Mouse (Mus musculus) left cerebral cortex, postnatal 25 days (tissue): Measurements from ENCODE around the gene Kif26a. TPM values are rescaled to one million over a fixed set of nuclear protein-coding genes. Genes with fewer than 3 reads are reported as not detected.

Experiments
- DNase-seq, 2 experiments: peaks; one replicate each; pipeline ENCODE4 v3.0.0; 2022; ENCODE audit warnings: low spot score in 2 of 2, mixed read lengths in 1 of 2
- intact Hi-C: fragments of 180-260 bp; cut with DNase I; formaldehyde crosslinking; loops from one replicate; pipeline ENCODE4 v1.15.1; 2025
- microRNA-seq, 2 experiments: library from miRNA; unstranded; fragments of <30 nt; microRNA quantifications; one replicate each; pipeline ENCODE4 v1.2.0; 2022
- total RNA-seq, 2 experiments: library from RNA; stranded (reverse); gene quantifications; 2 replicates each; pipeline ENCODE4 v1.2.3; 2021

Gene Kif26a
- total RNA-seq, 2 experiments from 2014 or later: 4.6 to 4.8 TPM

GRCm38 (mm10) chr12:112199363-112199762 lies 53.4 kb downstream of the Kif26a start:
- intact Hi-C loops: no loop called here
- no peak for DNase-seq

- no peak for DNase-seq
- intact Hi-C loops: no loop called here
These were observed 54.0 kb downstream of the Kif26a start for GRCm38 (mm10) chr12:112200045-112200444.

DNA sequence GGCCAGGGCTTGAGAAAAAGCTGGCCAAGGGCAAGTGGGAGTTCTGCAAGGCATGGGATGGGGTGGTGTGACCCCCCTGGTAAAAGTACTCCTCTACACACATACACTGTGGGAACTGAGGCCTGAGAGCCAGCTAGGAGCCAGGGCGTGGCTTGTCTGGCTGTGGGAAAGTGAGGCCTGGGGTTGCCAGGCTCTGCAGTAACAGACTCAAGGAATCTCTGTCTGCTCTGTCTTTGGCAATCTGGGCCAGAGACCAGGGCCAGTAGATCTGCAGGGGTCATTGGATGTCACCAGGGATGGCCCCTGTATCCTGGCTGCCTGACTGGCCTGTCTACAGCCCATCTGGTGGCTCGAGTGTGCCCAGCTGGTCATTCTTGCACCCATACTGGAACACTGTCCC lies 61.2 kb downstream of the Kif26a start:
- no peak for DNase-seq
- intact Hi-C loops: no loop called here

DNA sequence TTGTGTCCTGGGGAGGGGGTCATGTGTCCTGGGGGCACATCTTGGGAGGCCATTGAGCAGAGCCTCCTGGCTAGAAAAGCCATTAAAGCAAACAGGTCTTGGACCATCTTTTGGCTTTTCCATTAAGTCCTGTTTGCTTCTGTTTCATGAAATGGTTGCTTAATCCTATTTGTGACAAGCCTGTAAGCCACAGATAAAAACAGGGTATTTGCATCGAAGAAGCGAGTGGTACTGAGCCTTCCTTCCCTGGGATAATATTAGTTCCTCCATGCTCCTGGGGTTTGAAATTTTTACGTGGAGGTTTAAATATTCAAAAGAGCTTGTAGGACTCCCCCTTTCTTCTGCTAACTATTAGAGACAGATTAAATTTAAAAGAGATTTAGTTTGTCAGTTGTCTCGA lies 61.7 kb downstream of the Kif26a start:
- DNase-seq: no peak
- intact Hi-C loops: no loop called here

DNA sequence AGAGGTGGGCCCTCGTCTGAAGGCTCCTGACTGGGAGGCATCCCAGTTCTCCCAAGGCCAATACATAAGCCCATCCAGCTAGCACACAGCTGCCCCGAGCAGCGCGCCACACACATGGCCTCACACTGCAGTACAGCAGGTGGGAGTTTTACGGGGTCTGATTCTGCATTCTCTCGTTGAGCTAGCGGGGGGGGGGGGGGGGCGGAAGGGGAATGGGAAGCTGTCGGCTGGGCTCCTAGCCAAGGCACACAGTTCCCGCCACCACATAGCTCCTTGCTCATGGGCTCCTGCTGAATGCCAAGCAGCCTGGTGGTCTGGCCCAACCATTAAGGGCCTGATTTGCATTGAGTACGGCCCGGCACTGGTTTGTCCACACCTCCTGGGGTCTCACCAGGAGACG lies 64.6 kb downstream of the Kif26a start:
- intact Hi-C loops: no loop called here
- DNase-seq: no peak

- DNase-seq: no peak
- intact Hi-C loops: no loop called here
These were observed 68.4 kb downstream of the Kif26a start for GRCm38 (mm10) chr12:112214441-112214857.

DNA sequence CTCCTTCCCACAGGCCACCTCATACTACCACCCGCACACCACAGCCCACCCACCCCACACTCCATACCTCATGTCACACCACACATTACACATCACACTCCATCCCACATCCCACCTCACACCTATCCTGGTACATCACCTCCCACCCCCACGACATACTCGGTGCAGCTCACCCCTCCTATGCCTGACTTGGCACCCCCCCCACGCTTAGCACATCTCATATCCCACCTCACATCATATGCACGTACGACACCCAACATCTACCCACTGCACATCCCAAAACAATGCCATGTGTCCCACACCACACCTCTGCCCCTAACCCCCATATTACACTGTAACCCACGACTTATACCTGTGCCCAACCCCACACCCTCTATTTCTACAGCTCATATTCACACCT lies 69.5 kb downstream of the Kif26a start:
- intact Hi-C loops: no loop called here
- DNase-seq: no peak

GRCm38 (mm10) chr12:112217021-112217420 lies 71.0 kb downstream of the Kif26a start:
- DNase-seq: peak; percentile 20 to 37
- intact Hi-C loops: no loop called here

DNA sequence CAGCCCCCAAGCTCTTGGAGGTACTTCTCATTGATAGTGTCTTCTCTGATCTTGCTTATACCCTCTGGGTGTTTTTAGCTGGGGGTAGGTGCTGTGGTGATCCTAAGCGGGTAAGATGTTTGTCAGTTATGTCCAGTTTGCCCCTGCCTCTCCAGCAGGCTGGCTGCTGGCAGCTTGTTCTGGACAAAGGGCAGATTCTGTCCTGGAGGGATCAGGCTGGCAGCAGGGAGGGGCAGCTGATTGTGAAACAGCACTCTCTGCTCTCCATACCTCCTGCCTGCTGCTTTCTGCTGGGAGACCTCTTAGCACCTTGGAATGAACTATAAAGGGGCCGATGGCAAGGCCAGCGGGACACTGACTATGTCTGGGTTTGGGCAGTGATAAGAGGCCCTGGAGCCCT lies 71.7 kb downstream of the Kif26a start:
- intact Hi-C loops: no loop called here
- DNase-seq: no peak

GRCm38 (mm10) chr12:112221290-112221689 lies 75.3 kb downstream of the Kif26a start:
- DNase-seq: no peak

DNA sequence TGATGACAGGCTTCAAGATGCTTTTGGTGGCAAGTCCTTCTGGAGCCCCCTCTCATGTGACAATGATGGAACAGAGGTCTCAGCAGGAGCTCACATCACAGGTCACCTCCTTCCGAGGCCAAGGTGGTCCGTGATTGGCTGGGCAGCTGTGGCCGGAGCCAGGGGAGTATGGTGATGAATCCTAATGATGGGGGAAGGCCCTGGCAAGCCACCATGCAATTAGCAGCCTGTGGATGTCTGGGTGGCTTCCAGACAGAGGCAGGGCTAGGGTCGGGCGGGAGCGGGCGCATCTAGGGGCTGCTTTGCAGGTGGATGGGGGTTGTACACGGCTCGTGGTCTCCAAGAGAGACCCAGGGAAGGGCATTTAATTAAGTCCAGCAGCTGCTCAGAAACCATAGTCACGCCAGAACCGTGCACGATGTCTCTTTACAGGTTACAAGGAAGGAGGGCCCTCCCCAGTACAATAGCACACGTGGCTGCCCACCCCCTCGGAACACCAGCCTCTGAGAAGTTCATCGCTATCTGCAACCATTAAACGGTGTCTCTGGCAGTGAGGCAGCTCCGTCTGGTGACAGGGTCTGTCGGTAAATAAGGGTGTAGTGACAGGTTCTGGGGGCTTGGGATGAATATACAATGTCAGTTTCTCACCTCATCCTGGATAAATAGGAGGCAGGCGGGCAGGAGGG lies 75.9 kb downstream of the Kif26a start:
- peak in 1 of 2 experiments; percentile 13 for DNase-seq
- intact Hi-C loops: no loop called here

More at GRCm38 (mm10) chr12:112221290-112221689, 75.3 kb downstream of the Kif26a start:
- intact Hi-C loops: no loop called here

DNA sequence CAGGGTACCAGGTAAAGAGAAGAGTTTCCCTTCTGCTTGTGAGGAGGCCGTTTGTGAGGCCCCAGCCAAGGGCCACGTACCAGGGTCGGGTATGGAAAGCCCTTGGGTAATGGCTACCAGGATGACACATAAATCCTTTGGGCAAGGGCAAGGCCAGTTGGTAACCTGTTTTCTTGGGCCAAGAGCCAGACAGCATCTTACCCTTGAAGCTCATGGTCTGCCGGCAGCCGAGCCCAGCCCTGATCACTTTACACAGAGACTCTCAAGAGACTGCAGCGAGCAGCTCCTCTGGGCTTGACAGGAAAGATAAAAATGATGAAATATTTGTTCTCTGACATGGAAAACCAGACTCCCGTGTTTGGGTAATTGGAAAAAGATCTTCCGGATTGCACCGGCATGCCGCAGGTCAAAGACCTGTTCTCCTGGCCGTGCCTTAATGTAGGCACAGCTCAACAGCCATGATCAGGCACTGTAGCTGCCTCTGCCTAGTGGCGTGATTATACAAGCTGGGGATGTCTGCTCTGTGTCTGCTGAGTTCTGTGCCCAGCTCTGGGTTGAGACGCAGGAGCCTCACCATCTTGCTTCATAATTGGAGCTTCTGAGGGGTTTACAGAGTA lies 77.8 kb downstream of the Kif26a start:
- DNase-seq: no peak
- intact Hi-C loops: no loop called here

- intact Hi-C loops: no loop called here
- DNase-seq: no peak
These were observed 80.2 kb downstream of the Kif26a start for GRCm38 (mm10) chr12:112226238-112226637.

GRCm38 (mm10) chr12:112226656-112227055 lies 80.6 kb downstream of the Kif26a start:
- intact Hi-C loops: no loop called here
- DNase-seq: no peak

GRCm38 (mm10) chr12:112229084-112229483 lies 83.1 kb downstream of the Kif26a start:
- no peak for DNase-seq
- intact Hi-C loops: no loop called here

GRCm38 (mm10) chr12:112230196-112230595 lies 84.2 kb downstream of the Kif26a start:
- intact Hi-C loops: no loop called here
- no peak for DNase-seq

Small RNA genes lying within 50 kb of the gene (microRNA-seq; reads per million reads assigned to microRNA genes)
- 59.4 to 65.5 reads per million in 2 experiments for gene Mir203
- 0 reads per million in 2 experiments for gene Mir3073a
- gene Mir3073b: 0 reads per million in 2 experiments

Other genes with a start within 250 kb of the Kif26a start
- gene Ppp1r13b, start 238.1 kb upstream of the Kif26a start, total RNA-seq: 10 to 100 TPM; 58.4 to 63.9 TPM
- gene Atp5mpl, start 179.2 kb upstream of the Kif26a start, total RNA-seq: 100 to 1,000 TPM; 375 to 382 TPM
- gene Tdrd9, start 174.6 kb upstream of the Kif26a start, total RNA-seq: under 1 TPM; 0.28 to 0.85 TPM
- under 1 TPM; 0.34 to 0.50 TPM for gene Rd3l, start 164.9 kb upstream of the Kif26a start, total RNA-seq
- gene Aspg, start 39.5 kb upstream of the Kif26a start, total RNA-seq: 1 to 10 TPM; 4.2 to 4.4 TPM